Comparison of ENCODE assay signal across 8 mouse cellular contexts in genomic region chr13:23550761-23551145, GRCm38 (mm10). TPM values are rescaled to one million over a fixed set of nuclear protein-coding genes. Genes with fewer than 3 reads are reported as not detected.
DNase-seq lines count a peak whose midpoint lies in the region; ATAC-seq lines count a peak whose summit lies in the region.

No protein-coding gene starts in this region.

- H3K27ac ChIP-seq in kidney, embryonic 15.5 days, result peak overlapping the region; percentile 94
- peak overlapping the region; percentile 98 for H3K27ac ChIP-seq in hindbrain, embryonic 10.5 days
- H3K27ac ChIP-seq in midbrain, embryonic 14.5 days (replicated peaks; ENCODE audit: low read depth, low read length), result peak overlapping the region; percentile 83

- H3K4me2 ChIP-seq in kidney, embryonic 15.5 days, result peak overlapping the region; percentile 65
- peak overlapping the region; percentile 59 for H3K4me2 ChIP-seq in midbrain, embryonic 14.5 days (ENCODE audit: low read length)

- no peaks in the 10 kb centered on the region for H3K9me3 ChIP-seq in kidney, embryonic 15.5 days (replicated peaks)
- no peaks in the 10 kb centered on the region for H3K9me3 ChIP-seq in hindbrain, embryonic 10.5 days
- H3K9me3 ChIP-seq in midbrain, embryonic 14.5 days (ENCODE audit: control insufficient read depth, low read length), result no peaks in the 10 kb centered on the region

- no peak for DNase-seq in kidney, adult 18-20 months
- DNase-seq in adipocyte (ENCODE audit: low spot score), result peak; percentile 49
- DNase-seq in hindbrain, embryonic 10.5 days (ENCODE audit: low spot score), result peak; percentile 33
- DNase-seq in midbrain, embryonic 14.5 days, result no peak
- DNase-seq in right cerebral cortex, postnatal 4 days, result no peak
- no peak for DNase-seq in adrenal gland, adult 2 months
- no peak for DNase-seq in layer of hippocampus, postnatal 36 days

- WGBS in kidney, embryonic 15.5 days, result under 1% methylated on average over 3 of the region's 3 CpGs
- WGBS in hindbrain, embryonic 10.5 days, result 9% methylated on average over 3 of the region's 3 CpGs
- WGBS in midbrain, embryonic 14.5 days, result 7% methylated on average over 3 of the region's 3 CpGs

- H3K9ac ChIP-seq in kidney, embryonic 15.5 days, result peak overlapping the region; percentile 49
- peak overlapping the region; percentile 51 for H3K9ac ChIP-seq in midbrain, embryonic 14.5 days (replicated peaks; ENCODE audit: low read length)

- ATAC-seq in kidney, embryonic 15.5 days (replicated peaks; ENCODE audit: low FRiP score), result no peak
- no peak for ATAC-seq in midbrain, embryonic 14.5 days (ENCODE audit: low FRiP score, low TSS enrichment)

- no peaks in the 10 kb centered on the region for H3K27me3 ChIP-seq in kidney, embryonic 15.5 days
- H3K27me3 ChIP-seq in hindbrain, embryonic 10.5 days (ENCODE audit: insufficient read depth, poor library complexity, severe bottlenecking), result no peaks in the 10 kb centered on the region
- H3K27me3 ChIP-seq in midbrain, embryonic 14.5 days (ENCODE audit: control insufficient read depth, insufficient read depth, low read length), result no peaks in the 10 kb centered on the region

- peaks cover 20% of the 10 kb centered on the region for H3K4me1 ChIP-seq in kidney, embryonic 15.5 days
- H3K4me1 ChIP-seq in hindbrain, embryonic 10.5 days (replicated peaks), result peaks cover 20% of the 10 kb centered on the region
- peaks cover 18% of the 10 kb centered on the region for H3K4me1 ChIP-seq in midbrain, embryonic 14.5 days (ENCODE audit: control insufficient read depth, insufficient read depth, low read length)

- H3K36me3 ChIP-seq in kidney, embryonic 15.5 days, result no peaks in the 10 kb centered on the region
- H3K36me3 ChIP-seq in hindbrain, embryonic 10.5 days, result no peaks in the 10 kb centered on the region
- H3K36me3 ChIP-seq in midbrain, embryonic 14.5 days (ENCODE audit: control insufficient read depth, insufficient read depth, low read length), result no peaks in the 10 kb centered on the region

- peak overlapping the region; percentile 51 for H3K4me3 ChIP-seq in kidney, embryonic 15.5 days (replicated peaks)
- peak overlapping the region; percentile 55 for H3K4me3 ChIP-seq in hindbrain, embryonic 10.5 days
- peak overlapping the region; percentile 36 for H3K4me3 ChIP-seq in midbrain, embryonic 14.5 days (replicated peaks; ENCODE audit: low read depth, low read length)

RNA-seq across cellular contexts. Expression of gene Hist1h4f, which starts 0.7 kb away (rescaled TPM):
- 0.96 and 1.3 TPM in 2 replicates for polyA plus RNA-seq in kidney, embryonic 15.5 days (2015; fragmentation: Nextera tagmentation; extraction: Ambion mirVana)
- polyA plus RNA-seq in hindbrain, embryonic 10.5 days (2016; fragmentation: Nextera tagmentation; extraction: Ambion mirVana), result 0.56 TPM in 1 of 2 replicates, not detected in the other
- polyA plus RNA-seq in midbrain, embryonic 14.5 days (2014; fragmentation: Nextera tagmentation; extraction: Ambion mirVana), result not detected in 2 replicates
- 10 to 100 TPM; 37.2 to 51.6 TPM for total RNA-seq in adrenal gland, adult 2 months (2021)
- 0.40 and 2.2 TPM in 2 replicates for polyA plus RNA-seq in adrenal gland, adult 2 months (2012; rRNA removed)
- total RNA-seq in layer of hippocampus, postnatal 36 days (2021), result 100 to 1,000 TPM; 143 to 156 TPM

RNA-seq across cellular contexts. Expression of gene Hist1h1d, which starts 2.3 kb away (rescaled TPM):
- polyA plus RNA-seq in kidney, embryonic 15.5 days (2015; fragmentation: Nextera tagmentation; extraction: Ambion mirVana), result 0.66 and 0.67 TPM in 2 replicates
- polyA plus RNA-seq in hindbrain, embryonic 10.5 days (2016; fragmentation: Nextera tagmentation; extraction: Ambion mirVana), result 0.37 and 0.49 TPM in 2 replicates
- 0.11 and 0.18 TPM in 2 replicates for polyA plus RNA-seq in midbrain, embryonic 14.5 days (2014; fragmentation: Nextera tagmentation; extraction: Ambion mirVana)
- total RNA-seq in adrenal gland, adult 2 months (2021), result 1 to 10 TPM; 2.4 to 3.4 TPM
- polyA plus RNA-seq in adrenal gland, adult 2 months (2012; rRNA removed), result not detected in 2 replicates
- total RNA-seq in layer of hippocampus, postnatal 36 days (2021), result 1 to 10 TPM; 4.3 to 6.0 TPM

RNA-seq across cellular contexts. Expression of gene Hist1h3f, which starts 6.9 kb away (rescaled TPM):
- polyA plus RNA-seq in kidney, embryonic 15.5 days (2015; fragmentation: Nextera tagmentation; extraction: Ambion mirVana), result 0.86 and 1.3 TPM in 2 replicates
- polyA plus RNA-seq in hindbrain, embryonic 10.5 days (2016; fragmentation: Nextera tagmentation; extraction: Ambion mirVana), result 0.92 and 1.1 TPM in 2 replicates
- 0.32 and 0.47 TPM in 2 replicates for polyA plus RNA-seq in midbrain, embryonic 14.5 days (2014; fragmentation: Nextera tagmentation; extraction: Ambion mirVana)
- 10 to 100 TPM; 16.8 to 18.0 TPM for total RNA-seq in adrenal gland, adult 2 months (2021)
- polyA plus RNA-seq in adrenal gland, adult 2 months (2012; rRNA removed), result 3.0 and 3.1 TPM in 2 replicates
- 10 to 100 TPM; 16.2 to 17.4 TPM for total RNA-seq in layer of hippocampus, postnatal 36 days (2021)

RNA-seq across cellular contexts. Expression of gene Hist1h2bh, which starts 7.6 kb away (rescaled TPM):
- 0.91 and 1.1 TPM in 2 replicates for polyA plus RNA-seq in kidney, embryonic 15.5 days (2015; fragmentation: Nextera tagmentation; extraction: Ambion mirVana)
- polyA plus RNA-seq in hindbrain, embryonic 10.5 days (2016; fragmentation: Nextera tagmentation; extraction: Ambion mirVana), result 0.51 and 1.1 TPM in 2 replicates
- polyA plus RNA-seq in midbrain, embryonic 14.5 days (2014; fragmentation: Nextera tagmentation; extraction: Ambion mirVana), result 0.13 and 0.30 TPM in 2 replicates
- 1 to 10 TPM; 3.0 to 3.2 TPM for total RNA-seq in adrenal gland, adult 2 months (2021)
- 1.2 and 1.5 TPM in 2 replicates for polyA plus RNA-seq in adrenal gland, adult 2 months (2012; rRNA removed)
- 1 to 10 TPM; 1.1 to 1.2 TPM for total RNA-seq in layer of hippocampus, postnatal 36 days (2021)

RNA-seq across cellular contexts. Expression of gene Hist1h3e, which starts 11.4 kb away (rescaled TPM):
- polyA plus RNA-seq in kidney, embryonic 15.5 days (2015; fragmentation: Nextera tagmentation; extraction: Ambion mirVana), result 6.5 and 6.7 TPM in 2 replicates
- polyA plus RNA-seq in hindbrain, embryonic 10.5 days (2016; fragmentation: Nextera tagmentation; extraction: Ambion mirVana), result 5.3 and 5.6 TPM in 2 replicates
- 3.1 and 3.8 TPM in 2 replicates for polyA plus RNA-seq in midbrain, embryonic 14.5 days (2014; fragmentation: Nextera tagmentation; extraction: Ambion mirVana)
- 10 to 100 TPM; 41.4 to 51.2 TPM for total RNA-seq in adrenal gland, adult 2 months (2021)
- polyA plus RNA-seq in adrenal gland, adult 2 months (2012; rRNA removed), result 12.8 and 14.0 TPM in 2 replicates
- 10 to 100 TPM; 47.8 to 49.2 TPM for total RNA-seq in layer of hippocampus, postnatal 36 days (2021)

Comparison
In these comparisons a context has a peak if more than half of its experiments do, and no peak if none do; other contexts are left out.
1. DNase-seq: peak in adipocyte (single experiment) and hindbrain, embryonic 10.5 days (single experiment); none in kidney, adult 18-20 months (single experiment), midbrain, embryonic 14.5 days (single experiment), right cerebral cortex, postnatal 4 days (single experiment), adrenal gland, adult 2 months (single experiment) and layer of hippocampus, postnatal 36 days (0 of 2).
2. Peak in every context shown above with its lines, with median percentiles within 50 percentile points of each other: H3K27ac ChIP-seq and H3K4me3 ChIP-seq.